Mouse (Mus musculus) kidney, adult 18-20 months (tissue): ENCODE data around the gene Ms4a15.

Experiments used
- DNase-seq: peaks from one replicate; pipeline ENCODE4 v3.0.0; 2021

Gene Ms4a15

GRCm38 (mm10) chr19:10959085-10959977, 33.7 kb downstream of the Ms4a15 start:
- peak; percentile 31 for DNase-seq

DNA sequence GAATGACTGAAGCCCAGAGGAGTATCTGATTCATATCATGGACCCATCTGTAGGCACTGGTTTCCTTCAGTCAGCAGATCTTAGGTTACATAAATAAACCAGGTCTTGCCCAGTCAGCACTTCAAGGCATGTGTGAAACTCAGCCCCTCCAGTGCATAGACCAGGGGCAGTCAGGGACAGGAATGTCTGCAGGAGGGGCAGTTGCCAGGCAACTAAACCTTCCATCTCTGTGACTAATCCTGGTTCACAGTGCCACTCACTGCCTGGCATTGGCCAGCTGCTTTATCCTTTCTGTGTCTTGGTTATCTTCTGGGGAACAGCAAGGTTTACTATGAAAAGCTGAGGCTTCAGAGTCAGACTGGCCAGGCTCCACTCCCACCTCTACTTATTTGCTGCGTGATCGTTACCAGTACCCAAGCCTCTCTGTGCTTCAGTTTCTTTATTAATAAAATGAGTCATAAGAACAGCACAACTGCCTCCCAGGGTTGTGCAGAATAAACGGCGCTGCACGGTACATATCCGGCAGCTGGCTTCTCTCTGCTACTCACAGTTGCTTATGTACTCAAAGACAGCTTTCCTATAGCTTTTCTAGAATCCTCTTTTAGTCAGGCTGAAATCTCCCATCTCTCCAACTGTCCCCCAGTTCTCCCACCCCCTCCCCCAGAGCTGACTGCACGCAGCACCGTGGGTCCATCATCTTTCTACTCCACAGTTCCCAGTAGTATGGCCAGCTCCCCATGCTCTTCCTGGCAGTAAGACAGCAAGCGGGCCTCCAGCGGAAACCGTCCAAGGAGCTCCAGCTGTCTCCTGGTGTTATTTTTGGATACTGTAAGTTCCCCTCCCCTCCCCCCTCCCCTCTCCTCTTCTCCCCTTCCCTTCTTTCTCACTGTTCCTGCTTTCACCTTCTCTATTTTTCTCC, 40.8 kb downstream of the Ms4a15 start:
- DNase-seq, result no peak

DNA sequence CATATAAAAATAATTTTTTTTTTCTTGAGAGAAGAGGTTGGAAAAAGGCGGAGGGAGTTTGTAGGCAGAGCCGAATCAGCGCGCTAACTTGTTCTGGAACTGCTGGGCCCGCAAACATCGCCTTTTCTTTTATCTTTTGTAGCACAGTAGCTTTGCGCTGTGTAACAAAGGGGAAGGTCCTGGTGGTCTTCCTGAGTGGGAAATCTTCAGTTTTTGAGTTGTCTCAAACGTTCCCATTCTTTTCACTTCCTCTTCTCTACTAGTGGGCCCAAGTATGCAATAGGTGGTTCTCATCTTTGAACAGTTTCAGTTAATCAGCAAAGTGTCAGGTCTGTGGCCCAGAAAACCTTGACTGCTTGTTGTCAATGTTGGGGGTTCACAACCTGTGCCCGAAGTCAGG, 43.5 kb downstream of the Ms4a15 start:
- no peak for DNase-seq

DNA sequence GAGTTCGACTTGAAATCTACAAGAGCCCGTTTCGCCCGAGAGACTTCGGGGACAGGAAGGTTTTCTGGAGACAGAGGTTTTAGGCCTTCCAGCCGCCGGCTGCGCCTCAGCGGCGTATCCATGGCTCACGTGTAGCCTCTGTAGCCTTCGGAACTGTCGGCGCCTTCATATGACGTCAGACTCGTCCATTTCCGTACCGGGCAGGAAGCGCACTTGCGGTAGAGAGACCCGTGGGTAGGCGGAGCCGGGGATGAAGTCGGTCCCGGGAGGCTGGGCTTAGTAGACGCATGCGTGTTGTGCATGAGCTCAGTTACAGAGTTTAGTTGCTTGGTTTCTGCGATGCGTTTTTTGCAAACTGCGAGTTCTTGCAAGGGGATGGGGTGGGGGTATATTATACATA, 43.9 kb downstream of the Ms4a15 start, which contains the start of gene Ccdc86:
Gene Ccdc86 (minus strand): TSS at position 155 of the 400 bp plus-strand sequence.
- peak; percentile 96 for DNase-seq

GRCm38 (mm10) chr19:10948416-10948815, 44.6 kb downstream of the Ms4a15 start:
- no peak for DNase-seq

DNA sequence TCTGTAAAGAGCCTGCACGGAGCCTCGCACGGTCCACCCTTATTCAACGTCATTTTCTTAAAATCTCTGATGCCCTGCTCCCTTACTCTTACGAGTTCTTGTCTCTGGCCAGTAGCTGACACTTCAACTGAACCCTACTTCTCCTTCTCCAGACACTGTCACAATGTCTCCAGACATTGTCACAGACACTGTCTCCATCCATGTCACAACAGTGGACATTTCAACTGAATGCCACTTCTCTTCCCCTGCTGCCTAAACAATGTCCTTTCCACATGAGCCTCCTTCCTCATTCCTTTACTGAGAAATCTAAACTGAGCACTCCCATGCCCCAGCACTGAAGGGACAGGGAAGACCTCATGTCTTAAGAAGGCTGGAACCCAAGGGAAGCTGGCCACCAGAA, 45.8 kb downstream of the Ms4a15 start:
- DNase-seq, result no peak

DNA sequence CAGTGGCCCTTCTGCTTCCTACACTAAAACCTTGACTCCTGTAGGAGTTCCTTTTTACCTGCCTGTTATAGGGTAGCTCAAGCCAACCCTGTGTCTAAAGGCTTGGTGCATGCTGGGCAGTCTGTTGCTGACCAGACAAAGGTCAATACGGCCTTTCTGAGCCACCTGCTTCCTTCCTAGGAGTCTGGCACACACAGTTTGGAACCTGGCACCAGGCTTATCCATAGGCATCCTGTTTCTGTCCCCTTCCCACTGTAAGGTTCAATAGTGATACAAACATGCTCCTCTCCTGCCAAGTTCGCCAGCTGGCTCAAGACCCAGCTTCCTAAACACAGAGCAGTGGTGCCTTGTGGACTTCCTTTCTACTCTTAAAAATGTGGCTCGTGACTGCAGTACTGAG, 46.5 kb downstream of the Ms4a15 start:
- no peak for DNase-seq

GRCm38 (mm10) chr19:10943955-10944354, 49.1 kb downstream of the Ms4a15 start:
- DNase-seq, result no peak

- DNase-seq, result no peak
Measured at GRCm38 (mm10) chr19:10940801-10941457, 52.1 kb downstream of the Ms4a15 start.

DNA sequence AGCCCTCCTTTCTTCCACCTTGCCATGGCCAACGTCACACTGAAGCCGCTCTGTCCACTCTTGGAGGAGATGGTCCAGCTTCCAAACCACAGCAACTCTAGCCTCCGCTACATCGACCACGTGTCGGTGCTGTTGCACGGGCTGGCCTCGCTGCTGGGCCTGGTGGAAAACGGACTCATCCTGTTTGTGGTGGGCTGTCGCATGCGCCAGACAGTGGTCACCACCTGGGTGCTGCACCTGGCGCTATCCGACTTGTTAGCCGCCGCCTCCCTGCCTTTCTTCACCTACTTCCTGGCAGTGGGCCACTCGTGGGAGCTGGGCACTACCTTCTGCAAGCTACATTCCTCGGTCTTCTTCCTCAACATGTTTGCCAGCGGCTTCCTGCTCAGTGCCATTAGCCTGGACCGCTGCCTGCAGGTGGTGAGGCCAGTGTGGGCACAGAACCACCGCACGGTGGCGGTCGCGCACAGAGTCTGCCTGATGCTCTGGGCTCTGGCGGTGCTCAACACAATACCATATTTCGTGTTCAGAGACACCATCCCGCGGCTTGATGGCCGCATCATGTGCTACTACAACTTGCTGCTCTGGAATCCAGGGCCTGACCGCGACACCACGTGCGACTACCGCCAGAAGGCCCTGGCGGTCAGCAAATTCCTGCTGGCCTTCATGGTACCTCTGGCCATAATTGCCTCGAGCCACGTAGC, 52.8 kb downstream of the Ms4a15 start:
- DNase-seq, result peak; percentile 80

GRCm38 (mm10) chr19:10938771-10939170, 54.3 kb downstream of the Ms4a15 start:
- DNase-seq, result no peak

GRCm38 (mm10) chr19:10937110-10937563, 55.9 kb downstream of the Ms4a15 start, which contains the start of gene Ptgdr2:
TSS of gene Ptgdr2 (plus strand) at chr19:10937160.
- DNase-seq, result no peak

GRCm38 (mm10) chr19:10936077-10936476, 57.0 kb downstream of the Ms4a15 start:
- no peak for DNase-seq

DNA sequence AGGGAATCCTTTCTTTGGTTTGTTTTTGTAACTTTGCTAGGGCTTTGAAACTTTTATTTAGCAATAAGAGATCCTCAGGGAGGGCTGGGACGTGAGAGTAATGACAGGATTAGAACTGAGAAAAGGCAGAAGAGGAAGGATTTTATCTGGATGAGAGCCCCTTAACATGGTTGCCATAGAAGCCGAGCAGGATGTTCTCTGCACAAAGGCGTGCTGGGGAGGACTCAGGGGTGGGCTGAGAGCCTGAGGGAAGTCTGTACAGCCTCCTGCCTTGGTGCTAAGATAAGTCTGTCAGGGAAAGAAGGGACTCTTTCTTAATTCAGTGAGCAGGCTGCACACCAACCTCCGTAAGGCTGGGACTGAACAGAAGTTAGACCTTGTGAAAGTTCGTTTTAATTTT, 58.0 kb downstream of the Ms4a15 start:
- DNase-seq, result no peak

DNA sequence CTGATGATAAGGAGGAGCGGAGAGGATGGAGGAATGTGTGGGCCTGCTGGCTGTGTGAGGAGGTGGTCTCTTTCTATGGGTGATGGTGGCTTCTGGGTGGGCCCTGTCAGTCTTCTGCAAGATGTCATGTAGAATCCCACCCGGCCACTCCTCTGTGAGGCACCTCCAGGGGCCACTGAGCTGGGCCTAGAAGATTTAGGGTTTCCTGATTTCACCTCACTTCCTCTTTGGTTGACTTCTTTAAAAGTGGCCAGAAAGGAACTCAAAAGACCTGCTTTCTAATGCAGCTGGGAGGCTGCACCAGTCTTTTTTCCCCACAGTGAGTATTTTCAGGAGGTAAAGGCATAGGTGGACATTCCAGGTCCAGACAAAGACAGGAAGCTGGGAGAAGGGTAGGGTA, 62.4 kb downstream of the Ms4a15 start:
- DNase-seq, result no peak
